ENCODE assay signal across 8 mouse cellular contexts in genomic region chr10:91187349-91187748, GRCm38 (mm10). TPM values are rescaled to one million over a fixed set of nuclear protein-coding genes. Genes with fewer than 3 reads are reported as not detected.
A peak's percentile ranks its signal among the peaks of the same experiment; 100 is the strongest.
DNase-seq lines count a peak whose midpoint lies in the region; ATAC-seq lines count a peak whose summit lies in the region.

No protein-coding gene starts in this region.

- no peaks in the 10 kb centered on the region for H3K27me3 ChIP-seq in hindbrain, embryonic 16.5 days (replicated peaks; ENCODE audit: control insufficient read depth, insufficient read depth, low read length)
- H3K27me3 ChIP-seq in midbrain, embryonic 14.5 days (ENCODE audit: control insufficient read depth, insufficient read depth, low read length), result no peaks in the 10 kb centered on the region

- ATAC-seq in frontal cortex, adult (ENCODE audit: low TSS enrichment), result peak; percentile 42; the same call in 1 of the 2 replicates
- no peak for ATAC-seq in hindbrain, embryonic 16.5 days
- peak; percentile 19; the same call in 1 of the 2 replicates for ATAC-seq in midbrain, embryonic 14.5 days (ENCODE audit: low FRiP score, low TSS enrichment)

- peak overlapping the region; percentile 59 for H3K4me2 ChIP-seq in hindbrain, embryonic 16.5 days (ENCODE audit: low read length)
- H3K4me2 ChIP-seq in midbrain, embryonic 14.5 days (ENCODE audit: low read length), result peak overlapping the region; percentile 56

- peaks cover 17% of the 10 kb centered on the region for H3K4me1 ChIP-seq in hindbrain, embryonic 16.5 days (ENCODE audit: control insufficient read depth, insufficient read depth, low read depth, low read length)
- peaks cover 14% of the 10 kb centered on the region for H3K4me1 ChIP-seq in midbrain, embryonic 14.5 days (ENCODE audit: control insufficient read depth, insufficient read depth, low read length)

- no peak for DNase-seq in frontal cortex, postnatal 14 days (ENCODE audit: low spot score in 2 of 2)
- DNase-seq in thymus, postnatal 25 days, result peak; percentile 30
- DNase-seq in thymus, adult 18-20 months, result no peak
- DNase-seq in midbrain, embryonic 14.5 days, result peak; percentile 78
- DNase-seq in spleen, postnatal 14 days (ENCODE audit: low spot score in 2 of 2), result no peak
- DNase-seq in gastrocnemius, postnatal 14 days, result no peak

- H3K9me3 ChIP-seq in hindbrain, embryonic 16.5 days (ENCODE audit: control insufficient read depth, low read length), result no peaks in the 10 kb centered on the region
- H3K9me3 ChIP-seq in midbrain, embryonic 14.5 days (ENCODE audit: control insufficient read depth, low read length), result no peaks in the 10 kb centered on the region

- 9% methylated on average over 10 of the region's 10 CpGs for WGBS in hindbrain, embryonic 16.5 days
- 7% methylated on average over 10 of the region's 10 CpGs for WGBS in midbrain, embryonic 14.5 days

- peak overlapping the region; percentile 70 for H3K9ac ChIP-seq in hindbrain, embryonic 16.5 days (ENCODE audit: low read depth, low read length)
- H3K9ac ChIP-seq in midbrain, embryonic 14.5 days (replicated peaks; ENCODE audit: low read length), result peak overlapping the region; percentile 82

- peak overlapping the region; percentile 90 for H3K27ac ChIP-seq in hindbrain, embryonic 16.5 days (ENCODE audit: low read depth, low read length)
- H3K27ac ChIP-seq in midbrain, embryonic 14.5 days (replicated peaks; ENCODE audit: low read depth, low read length), result peak overlapping the region; percentile 98

- H3K4me3 ChIP-seq in hindbrain, embryonic 16.5 days (ENCODE audit: low read length), result peak overlapping the region; percentile 41
- peak overlapping the region; percentile 34 for H3K4me3 ChIP-seq in midbrain, embryonic 14.5 days (replicated peaks; ENCODE audit: low read depth, low read length)

- intact Hi-C loops in gastrocnemius, postnatal 14 days (cut with DNase I; ENCODE audit: low total_unique reads), result no loop called here

- no peaks in the 10 kb centered on the region for H3K36me3 ChIP-seq in hindbrain, embryonic 16.5 days (ENCODE audit: control insufficient read depth, insufficient read depth, low read length)
- no peaks in the 10 kb centered on the region for H3K36me3 ChIP-seq in midbrain, embryonic 14.5 days (ENCODE audit: control insufficient read depth, insufficient read depth, low read length)

RNA-seq across cellular contexts. Expression of gene Tmpo, which starts 6.2 kb away (rescaled TPM):
- polyA plus RNA-seq in hindbrain, embryonic 16.5 days (2015; fragmentation: Nextera tagmentation; extraction: Ambion mirVana), result 68.7 and 83.7 TPM in 2 replicates
- 127 and 162 TPM in 2 replicates for polyA plus RNA-seq in midbrain, embryonic 14.5 days (2014; fragmentation: Nextera tagmentation; extraction: Ambion mirVana)
- 10 to 100 TPM; 56.9 to 66.7 TPM for total RNA-seq in gastrocnemius, postnatal 14 days (2021)

Comparison
In these comparisons a context has a peak if more than half of its experiments do, and no peak if none do; other contexts are left out.
1. DNase-seq: peak in thymus, postnatal 25 days (single experiment) and midbrain, embryonic 14.5 days (single experiment); none in frontal cortex, postnatal 14 days (0 of 2), thymus, adult 18-20 months (0 of 2), spleen, postnatal 14 days (0 of 2) and gastrocnemius, postnatal 14 days (single experiment).